Comparison of ENCODE assay signal across 9 mouse cellular contexts in the genomic region with DNA sequence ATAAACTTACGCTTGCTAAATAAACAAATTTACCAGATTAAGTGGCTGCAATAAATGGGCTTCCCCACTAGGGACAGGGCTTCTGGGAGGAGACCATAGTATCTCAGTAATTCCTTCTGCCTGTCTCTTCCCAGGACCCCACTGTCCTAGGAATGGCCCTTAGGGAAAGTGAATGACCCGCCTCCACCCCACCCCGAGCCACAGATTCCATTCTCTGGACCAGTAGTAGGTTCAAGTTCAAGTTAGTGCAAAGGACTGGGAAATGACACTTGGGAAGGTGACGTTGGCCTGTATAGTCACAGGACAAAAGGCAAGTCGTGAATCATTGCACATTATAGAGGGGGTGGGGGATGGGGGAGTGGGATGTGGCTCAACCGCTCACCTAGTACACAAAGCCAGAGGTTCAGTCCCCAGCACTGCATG. TPM values are rescaled to one million over a fixed set of nuclear protein-coding genes. Genes with fewer than 3 reads are reported as not detected.
DNase-seq lines count a peak whose midpoint lies in the region; ATAC-seq and TF ChIP-seq lines count a peak whose summit lies in the region.
"Had no signal": no experiment of that assay in that cellular context is flagged by ENCODE, and none has a peak within 500 bp of the region (broad histone marks: within the 10 kb centered on the region; RNA-seq: fewer than 3 reads in every experiment).

No protein-coding gene starts in this region.

- H3K36me3 ChIP-seq in forebrain, embryonic 10.5 days (replicated peaks) = no peaks in the 10 kb centered on the region
- no peaks in the 10 kb centered on the region for H3K36me3 ChIP-seq in forebrain, embryonic 12.5 days (replicated peaks)
- no peaks in the 10 kb centered on the region for H3K36me3 ChIP-seq in lung, embryonic 14.5 days (ENCODE audit: insufficient read depth)
- no peaks in the 10 kb centered on the region for H3K36me3 ChIP-seq in hindbrain, embryonic 16.5 days (ENCODE audit: control insufficient read depth, insufficient read depth, low read length)

- H3K9ac ChIP-seq in forebrain, embryonic 12.5 days = no peak overlapping the region
- no peak overlapping the region for H3K9ac ChIP-seq in lung, embryonic 14.5 days
- H3K9ac ChIP-seq in hindbrain, embryonic 16.5 days (ENCODE audit: low read depth, low read length) = no peak overlapping the region

- H3K27me3 ChIP-seq in forebrain, embryonic 10.5 days (ENCODE audit: poor library complexity, severe bottlenecking) = no peaks in the 10 kb centered on the region; the same call in 1 of the 2 replicates
- 0 out of 2 replicates have a peak, but pooled peaks cover 3% of the 10 kb centered on the region for H3K27me3 ChIP-seq in forebrain, embryonic 12.5 days
- H3K27me3 ChIP-seq in lung, embryonic 14.5 days (ENCODE audit: insufficient read depth, low read length) = no peaks in the 10 kb centered on the region
- H3K27me3 ChIP-seq in hindbrain, embryonic 16.5 days (replicated peaks; ENCODE audit: control insufficient read depth, insufficient read depth, low read length) = no peaks in the 10 kb centered on the region

- WGBS in forebrain, embryonic 10.5 days = 63% methylated on average over 6 of the region's 6 CpGs
- WGBS in forebrain, embryonic 12.5 days = 62% methylated on average over 6 of the region's 6 CpGs
- WGBS in lung, embryonic 14.5 days = 20% methylated on average over 6 of the region's 6 CpGs
- WGBS in hindbrain, embryonic 16.5 days = 42% methylated on average over 6 of the region's 6 CpGs

- no peak overlapping the region for H3K4me3 ChIP-seq in forebrain, embryonic 10.5 days
- H3K4me3 ChIP-seq in forebrain, embryonic 12.5 days (replicated peaks) = no peak overlapping the region
- no peak overlapping the region for H3K4me3 ChIP-seq in lung, embryonic 14.5 days (ENCODE audit: low read depth, low read length)
- H3K4me3 ChIP-seq in hindbrain, embryonic 16.5 days (ENCODE audit: low read length) = no peak overlapping the region

- DNase-seq in forebrain, embryonic 10.5 days (ENCODE audit: extremely low spot score, low spot score) = no peak
- no peak for DNase-seq in lung, embryonic 14.5 days
- no peak for DNase-seq in lung, postnatal 25 days (ENCODE audit: low spot score)
- DNase-seq in adrenal gland, adult 2 months = no peak
- no peak for DNase-seq in testis, postnatal 14 days (ENCODE audit: low spot score)
- DNase-seq: right cerebral cortex, postnatal 4 days had no signal

- no peak overlapping the region for H3K4me2 ChIP-seq in forebrain, embryonic 12.5 days
- H3K4me2 ChIP-seq in lung, embryonic 14.5 days = peak overlapping the region; percentile 52
- H3K4me2 ChIP-seq in hindbrain, embryonic 16.5 days (ENCODE audit: low read length) = peak overlapping the region; percentile 20

- TF ChIP-seq CTCF in lung, embryonic 14.5 days (IDR thresholded peaks at IDR 0.05; ENCODE audit: low read depth) = peak; percentile 51

- no peak for ATAC-seq in forebrain, embryonic 12.5 days (ENCODE audit: low FRiP score)
- peak; percentile 32; the same call in 1 of the 2 replicates for ATAC-seq in lung, embryonic 14.5 days (ENCODE audit: insufficient read depth)
- ATAC-seq in hindbrain, embryonic 16.5 days = no peak
- ATAC-seq in megakaryocyte-erythroid progenitor cell, adult 5-6 weeks (replicated peaks; ENCODE audit: low FRiP score, low TSS enrichment, poor library complexity, severe bottlenecking) = 0 out of 2 replicates have a peak, but pooled peaks have one; percentile 28

- H3K9me3 ChIP-seq in forebrain, embryonic 10.5 days = no peaks in the 10 kb centered on the region
- H3K9me3 ChIP-seq in forebrain, embryonic 12.5 days = no peaks in the 10 kb centered on the region
- H3K9me3 ChIP-seq in lung, embryonic 14.5 days (ENCODE audit: low read depth, low read length) = no peaks in the 10 kb centered on the region
- no peaks in the 10 kb centered on the region for H3K9me3 ChIP-seq in hindbrain, embryonic 16.5 days (ENCODE audit: control insufficient read depth, low read length)

- peak overlapping the region; percentile 56; the same call in 1 of the 2 replicates for H3K27ac ChIP-seq in forebrain, embryonic 10.5 days
- H3K27ac ChIP-seq in forebrain, embryonic 12.5 days = no peak overlapping the region
- peak overlapping the region; percentile 82 for H3K27ac ChIP-seq in lung, embryonic 14.5 days (ENCODE audit: low read depth)
- no peak overlapping the region for H3K27ac ChIP-seq in hindbrain, embryonic 16.5 days (ENCODE audit: low read depth, low read length)

- H3K4me1 ChIP-seq in forebrain, embryonic 10.5 days = peaks cover 29% of the 10 kb centered on the region
- peaks cover 17% of the 10 kb centered on the region for H3K4me1 ChIP-seq in forebrain, embryonic 12.5 days
- peaks cover 7% of the 10 kb centered on the region for H3K4me1 ChIP-seq in lung, embryonic 14.5 days (ENCODE audit: insufficient read depth)
- peaks cover 10% of the 10 kb centered on the region for H3K4me1 ChIP-seq in hindbrain, embryonic 16.5 days (ENCODE audit: control insufficient read depth, insufficient read depth, low read depth, low read length)

RNA-seq across cellular contexts. Expression of a gene that starts 15.4 kb away (rescaled TPM):
- polyA plus RNA-seq in forebrain, embryonic 10.5 days (2016; fragmentation: Nextera tagmentation; extraction: Ambion mirVana) = 40.8 and 44.7 TPM in 2 replicates
- polyA plus RNA-seq in forebrain, embryonic 12.5 days (2016; fragmentation: Nextera tagmentation; extraction: Ambion mirVana) = 45.9 and 81.3 TPM in 2 replicates
- polyA plus RNA-seq in lung, embryonic 14.5 days (2014; fragmentation: Nextera tagmentation; extraction: Ambion mirVana) = 54.9 and 62.8 TPM in 2 replicates
- polyA plus RNA-seq in hindbrain, embryonic 16.5 days (2015; fragmentation: Nextera tagmentation; extraction: Ambion mirVana) = 7.7 and 9.5 TPM in 2 replicates
- 211 and 220 TPM in 2 replicates for total RNA-seq in megakaryocyte-erythroid progenitor cell, adult 5-6 weeks (2014; fragmentation: Nextera tagmentation)
- 134 and 194 TPM in 2 replicates for total RNA-seq in megakaryocyte-erythroid progenitor cell, adult 5-6 weeks (2017)
- total RNA-seq in adrenal gland, adult 2 months (2021) = 10 to 100 TPM; 62.7 to 64.2 TPM
- 43.1 and 50.1 TPM in 2 replicates for polyA plus RNA-seq in adrenal gland, adult 2 months (2012; rRNA removed)

RNA-seq across cellular contexts. Expression of a gene that starts 19.1 kb away (rescaled TPM):
- polyA plus RNA-seq in forebrain, embryonic 10.5 days (2016; fragmentation: Nextera tagmentation; extraction: Ambion mirVana) = 22.1 and 23.0 TPM in 2 replicates
- 26.1 and 31.1 TPM in 2 replicates for polyA plus RNA-seq in forebrain, embryonic 12.5 days (2016; fragmentation: Nextera tagmentation; extraction: Ambion mirVana)
- polyA plus RNA-seq in lung, embryonic 14.5 days (2014; fragmentation: Nextera tagmentation; extraction: Ambion mirVana) = 13.5 and 16.1 TPM in 2 replicates
- 20.7 and 24.5 TPM in 2 replicates for polyA plus RNA-seq in hindbrain, embryonic 16.5 days (2015; fragmentation: Nextera tagmentation; extraction: Ambion mirVana)
- 0.07 TPM in 1 of 2 replicates, not detected in the other for total RNA-seq in megakaryocyte-erythroid progenitor cell, adult 5-6 weeks (2014; fragmentation: Nextera tagmentation)
- total RNA-seq in megakaryocyte-erythroid progenitor cell, adult 5-6 weeks (2017) = not detected in 2 replicates
- total RNA-seq in adrenal gland, adult 2 months (2021) = 10 to 100 TPM in 1 of 2 experiments, 1 to 10 TPM in 1; 7.5 to 30.8 TPM
- polyA plus RNA-seq in adrenal gland, adult 2 months (2012; rRNA removed) = 13.3 and 18.8 TPM in 2 replicates

RNA-seq across cellular contexts. Expression of a gene that starts 57.6 kb away (rescaled TPM):
- polyA plus RNA-seq in forebrain, embryonic 10.5 days (2016; fragmentation: Nextera tagmentation; extraction: Ambion mirVana) = not detected in 2 replicates
- polyA plus RNA-seq in forebrain, embryonic 12.5 days (2016; fragmentation: Nextera tagmentation; extraction: Ambion mirVana) = not detected in 2 replicates
- polyA plus RNA-seq in lung, embryonic 14.5 days (2014; fragmentation: Nextera tagmentation; extraction: Ambion mirVana) = not detected in 2 replicates
- polyA plus RNA-seq in hindbrain, embryonic 16.5 days (2015; fragmentation: Nextera tagmentation; extraction: Ambion mirVana) = 0.06 TPM in 1 of 2 replicates, not detected in the other
- not detected in 2 replicates for total RNA-seq in megakaryocyte-erythroid progenitor cell, adult 5-6 weeks (2014; fragmentation: Nextera tagmentation)
- not detected in 2 replicates for total RNA-seq in megakaryocyte-erythroid progenitor cell, adult 5-6 weeks (2017)
- not detected for total RNA-seq in adrenal gland, adult 2 months (2021)
- polyA plus RNA-seq in adrenal gland, adult 2 months (2012; rRNA removed) = not detected in 2 replicates

Comparison
In these comparisons a context has a peak if more than half of its experiments do, and no peak if none do; other contexts are left out.
1. H3K27ac ChIP-seq: peak in forebrain, embryonic 10.5 days (single experiment) and lung, embryonic 14.5 days (single experiment); none in forebrain, embryonic 12.5 days (single experiment) and hindbrain, embryonic 16.5 days (single experiment).
2. ATAC-seq: peak in lung, embryonic 14.5 days (single experiment) and megakaryocyte-erythroid progenitor cell, adult 5-6 weeks (single experiment); none in forebrain, embryonic 12.5 days (single experiment) and hindbrain, embryonic 16.5 days (single experiment).